Mouse (Mus musculus) kidney, adult 2 months (tissue): ENCODE measurements around the gene Zfp62. TPM values are rescaled to one million over a fixed set of nuclear protein-coding genes. Genes with fewer than 3 reads are reported as not detected.

Source experiments
- DNase-seq: peaks from one replicate; pipeline ENCODE4 v3.0.0; 2021
- H3K27ac ChIP-seq: fragments of 200-500 bp; 2 replicates; pipeline ENCODE4 v1.5.1; 2012; ENCODE audit warnings: low read depth, low read length, control low read depth, inconsistent platforms; ENCODE audit not compliant: insufficient read depth
- H3K27me3 ChIP-seq: fragments of 200-500 bp; replicated peaks from 2 replicates; pipeline ENCODE4 v1.6.1; 2012; ENCODE audit warnings: mild to moderate bottlenecking, moderate library complexity, low read length, inconsistent platforms; ENCODE audit not compliant: control insufficient read depth, insufficient read depth
- H3K36me3 ChIP-seq: fragments of 200-500 bp; 2 replicates; pipeline ENCODE4 v1.6.1; 2012; ENCODE audit warnings: mild to moderate bottlenecking, moderate library complexity, low read length, inconsistent platforms; ENCODE audit not compliant: control insufficient read depth, insufficient read depth
- H3K4me1 ChIP-seq: fragments of 200-500 bp; 2 replicates; pipeline ENCODE4 v1.6.1; 2011; ENCODE audit warnings: low read length; ENCODE audit not compliant: control insufficient read depth, insufficient read depth
- H3K4me3 ChIP-seq: fragments of 200-500 bp; 2 replicates; pipeline ENCODE4 v1.5.1; 2011; ENCODE audit warnings: mild to moderate bottlenecking, low read depth, low read length, control low read depth; ENCODE audit not compliant: insufficient read depth
- CTCF ChIP-seq: fragments of 200-500 bp; conservative IDR thresholded peaks from 2 replicates; pipeline ENCODE4 v1.5.1; 2011; ENCODE audit warnings: low read depth, mild to moderate bottlenecking, control low read depth, low read length, moderate library complexity, mixed read lengths; ENCODE audit not compliant: insufficient read depth, insufficient read length
- POLR2A ChIP-seq: fragments of 200-500 bp; IDR thresholded peaks from one replicate; pipeline ENCODE4 v1.6.1; 2011; ENCODE audit warnings: low read depth, low read length, control low read depth
- WGBS: fragments of 180-500 bp; shearing (Covaris S2); methylation state at CpG from one replicate; pipeline ENCODE4 v1.1.7; 2018; 5-methylcytosine and 5-hydroxymethylcytosine counted together
- polyA plus RNA-seq: library from polyadenylated mRNA; depleted of rRNA; stranded (reverse); fragments of >200 nt; gene quantifications from 2 replicates; pipeline ENCODE4 v1.2.3, GENCODE M21; 2012

Zfp62 gene
- polyA plus RNA-seq, 1 experiment = 2.6 TPM

DNA sequence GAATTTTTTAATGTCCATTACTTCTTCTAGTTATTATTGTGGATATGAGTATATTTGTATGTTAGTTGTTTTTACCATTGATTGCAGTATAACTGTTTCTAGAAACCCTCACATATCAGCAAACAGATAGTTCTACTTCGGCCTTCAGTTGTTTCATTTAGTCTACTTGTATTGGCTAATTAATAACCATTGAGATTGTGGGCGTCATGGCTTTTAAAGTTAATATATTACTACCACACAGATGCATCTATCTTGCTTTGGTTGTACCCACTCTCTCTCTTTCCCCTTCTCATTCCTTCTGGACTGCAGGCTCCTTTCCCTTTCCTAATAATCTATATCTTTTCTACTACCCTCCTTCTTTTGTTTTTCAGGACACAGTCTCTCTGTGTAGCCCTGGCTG lies 56.2 kb downstream of the Zfp62 start:
- no peak overlapping the region for H3K4me3 ChIP-seq
- H3K36me3 ChIP-seq = peaks cover 2% of the 10 kb centered on the region; the same call in 1 of the 2 replicates
- 44% methylated on average over 2 of the region's 2 CpGs for WGBS

DNA sequence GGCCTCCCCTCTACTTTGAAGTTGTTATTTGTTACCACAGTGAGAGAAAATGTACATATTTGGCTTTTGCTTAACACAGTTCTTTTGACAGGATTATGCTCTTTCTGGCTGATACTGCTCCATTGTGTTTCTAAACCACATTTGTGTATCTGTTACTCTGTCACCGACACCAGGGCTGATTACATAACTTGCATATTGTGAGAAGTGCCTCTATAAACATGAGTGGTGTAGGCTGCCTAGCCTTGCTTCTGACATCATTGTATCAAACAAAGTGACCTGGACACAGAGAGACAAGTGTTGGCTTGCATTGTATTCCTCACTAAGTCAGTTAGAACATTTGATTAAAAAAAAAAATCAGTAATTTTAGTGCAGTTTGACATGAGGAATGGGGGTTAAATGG lies 56.7 kb downstream of the Zfp62 start:
- Histone ChIP-seq H3K36me3 (peaks cover 3% of the 10 kb centered on the region; the same call in 1 of the 2 replicates), H3K4me3 (no peak overlapping the region), H3K4me1 (peaks cover 38% of the 10 kb centered on the region), H3K27ac (peak overlapping the region; percentile 65), H3K27me3 (no peaks in the 10 kb centered on the region)
- WGBS = 25% methylated on average over 1 of the region's 1 CpGs
- DNase-seq = no peak
- no peak for TF ChIP-seq CTCF
- TF ChIP-seq POLR2A = no peak

More for the DNA sequence above, 56.2 kb downstream of the Zfp62 start:
- DNase-seq = peak; percentile 79
- peak overlapping the region; percentile 65 for H3K27ac ChIP-seq
- H3K27me3 ChIP-seq = no peaks in the 10 kb centered on the region
- TF ChIP-seq CTCF = no peak
- no peak for TF ChIP-seq POLR2A
- peaks cover 35% of the 10 kb centered on the region for H3K4me1 ChIP-seq

DNA sequence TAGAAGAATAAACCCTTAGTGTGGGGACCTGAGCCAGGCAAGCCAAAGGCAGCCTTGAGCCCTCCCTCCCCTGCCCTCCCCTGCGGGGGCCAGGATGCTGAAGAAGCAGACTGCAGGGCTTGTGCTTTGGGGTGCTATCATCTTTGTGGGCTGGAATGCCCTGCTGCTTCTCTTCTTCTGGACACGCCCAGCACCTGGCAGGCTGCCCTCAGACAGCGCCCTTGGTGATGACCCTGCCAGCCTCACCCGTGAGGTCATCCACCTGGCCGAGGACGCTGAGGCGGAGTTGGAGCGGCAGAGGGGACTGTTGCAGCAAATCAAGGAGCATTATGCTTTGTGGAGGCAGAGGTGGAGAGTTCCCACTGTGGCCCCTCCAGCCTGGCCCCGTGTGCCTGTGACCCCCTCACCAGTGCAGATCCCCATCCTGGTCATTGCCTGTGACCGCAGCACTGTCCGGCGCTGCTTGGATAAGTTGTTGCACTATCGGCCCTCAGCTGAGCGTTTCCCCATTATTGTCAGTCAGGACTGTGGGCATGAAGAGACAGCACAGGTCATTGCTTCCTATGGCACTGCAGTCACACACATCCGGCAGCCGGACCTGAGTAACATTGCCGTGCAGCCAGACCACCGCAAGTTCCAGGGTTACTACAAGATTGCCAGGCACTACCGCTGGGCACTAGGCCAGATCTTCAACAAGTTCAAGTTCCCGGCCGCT lies 57.7 kb downstream of the Zfp62 start:
- WGBS = 39% methylated on average over 21 of the region's 21 CpGs
- Histone ChIP-seq H3K27me3 (no peaks in the 10 kb centered on the region), H3K36me3 (peaks cover 1% of the 10 kb centered on the region; the same call in 1 of the 2 replicates), H3K4me3 (no peak overlapping the region), H3K27ac (peak overlapping the region; percentile 65), H3K4me1 (peaks cover 36% of the 10 kb centered on the region)
- peak; percentile 95 for DNase-seq
- TF ChIP-seq CTCF (no peak), POLR2A (no peak)

DNA sequence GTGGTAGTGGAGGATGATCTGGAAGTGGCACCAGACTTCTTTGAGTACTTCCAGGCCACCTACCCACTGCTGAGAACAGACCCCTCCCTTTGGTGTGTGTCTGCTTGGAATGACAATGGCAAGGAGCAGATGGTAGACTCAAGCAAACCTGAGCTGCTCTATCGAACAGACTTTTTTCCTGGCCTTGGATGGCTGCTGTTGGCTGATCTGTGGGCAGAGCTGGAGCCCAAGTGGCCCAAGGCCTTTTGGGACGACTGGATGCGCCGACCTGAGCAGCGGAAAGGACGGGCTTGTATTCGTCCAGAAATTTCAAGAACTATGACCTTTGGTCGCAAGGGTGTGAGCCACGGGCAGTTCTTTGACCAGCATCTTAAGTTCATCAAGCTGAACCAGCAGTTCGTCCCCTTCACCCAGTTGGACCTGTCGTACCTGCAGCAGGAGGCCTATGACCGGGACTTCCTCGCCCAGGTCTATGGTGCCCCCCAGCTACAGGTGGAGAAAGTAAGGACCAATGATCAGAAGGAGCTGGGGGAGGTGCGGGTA lies 58.3 kb downstream of the Zfp62 start:
- Histone ChIP-seq H3K4me3 (no peak overlapping the region), H3K36me3 (peaks cover 1% of the 10 kb centered on the region; the same call in 1 of the 2 replicates), H3K4me1 (peaks cover 38% of the 10 kb centered on the region), H3K27ac (peak overlapping the region; percentile 79), H3K27me3 (no peaks in the 10 kb centered on the region)
- 66% methylated on average over 14 of the region's 14 CpGs for WGBS
- TF ChIP-seq POLR2A (no peak), CTCF (no peak; the same call in 1 of the 2 replicates)
- peak; percentile 94 for DNase-seq

DNA sequence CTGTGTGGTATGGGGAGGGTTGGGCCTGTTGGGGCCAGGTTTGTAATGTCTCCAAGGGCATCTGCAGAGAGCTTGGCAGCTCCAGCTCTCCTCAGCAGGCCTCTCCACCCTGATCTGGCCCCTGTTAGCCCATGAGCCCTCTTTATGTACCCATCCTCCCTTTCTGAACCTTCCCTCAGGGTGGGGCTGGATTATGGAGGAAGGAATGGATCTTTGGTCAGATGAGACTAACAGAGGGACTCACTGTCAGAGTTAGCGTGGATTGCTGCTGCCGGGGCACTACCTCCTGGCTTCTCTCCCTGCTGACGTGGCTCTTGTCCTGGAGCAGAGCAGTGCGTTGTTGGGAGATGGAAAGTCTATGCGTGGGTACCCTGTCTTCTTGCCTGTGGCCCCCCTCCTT lies 59.2 kb downstream of the Zfp62 start:
- 60% methylated on average over 5 of the region's 5 CpGs for WGBS
- Histone ChIP-seq H3K36me3 (peaks cover 1% of the 10 kb centered on the region; the same call in 1 of the 2 replicates), H3K4me1 (peaks cover 44% of the 10 kb centered on the region), H3K27ac (peak overlapping the region; percentile 79; the same call in 1 of the 2 replicates), H3K27me3 (no peaks in the 10 kb centered on the region), H3K4me3 (no peak overlapping the region)
- TF ChIP-seq POLR2A (no peak), CTCF (no peak)
- peak; percentile 63 for DNase-seq

- WGBS = 70% methylated on average over 6 of the region's 6 CpGs
- peaks cover 1% of the 10 kb centered on the region; the same call in 1 of the 2 replicates for H3K36me3 ChIP-seq
- H3K4me3 ChIP-seq = no peak overlapping the region
- H3K27ac ChIP-seq = no peak overlapping the region
- DNase-seq = no peak
- no peak for TF ChIP-seq CTCF
- no peak for TF ChIP-seq POLR2A
- no peaks in the 10 kb centered on the region for H3K27me3 ChIP-seq
- peaks cover 52% of the 10 kb centered on the region for H3K4me1 ChIP-seq
These were observed 60.1 kb downstream of the Zfp62 start for GRCm38 (mm10) chr11:49263149-49263548.

GRCm38 (mm10) chr11:49264081-49264480 lies 61.0 kb downstream of the Zfp62 start:
- no peak for TF ChIP-seq POLR2A
- TF ChIP-seq CTCF = no peak
- DNase-seq = no peak
- WGBS = 87% methylated on average over 7 of the region's 7 CpGs

More at GRCm38 (mm10) chr11:49264081-49264480, 61.0 kb downstream of the Zfp62 start:
- peaks cover 52% of the 10 kb centered on the region for H3K4me1 ChIP-seq
- no peak overlapping the region for H3K4me3 ChIP-seq
- H3K36me3 ChIP-seq = peaks cover 1% of the 10 kb centered on the region; the same call in 1 of the 2 replicates
- H3K27me3 ChIP-seq = no peaks in the 10 kb centered on the region
- H3K27ac ChIP-seq = no peak overlapping the region
